Mouse (Mus musculus): Measurements from ENCODE around the gene Spem1. TPM values are rescaled to one million over a fixed set of nuclear protein-coding genes. Genes with fewer than 3 reads are reported as not detected.

Spem1 gene
- polyA plus RNA-seq, 1 experiment from 2014 or later, result 0.44 TPM

- ATAC-seq (ENCODE audit: low FRiP score) (no peak), DNase-seq (ENCODE audit: low spot score) (no peak)
- Histone ChIP-seq H3K27me3 (ENCODE audit: control insufficient read depth, insufficient read depth, low read length) (peaks cover 21% of the 10 kb centered on the region), H3K9ac (peak overlapping the region; percentile 70), H3K4me2 (replicated peaks) (peak overlapping the region; percentile 88), H3K27ac (0 out of 2 replicates have a peak overlapping the region, but pooled peaks have one; percentile 90), H3K4me1 (replicated peaks; ENCODE audit: control insufficient read depth, insufficient read depth, low read length) (peaks cover 37% of the 10 kb centered on the region), H3K9me3 (ENCODE audit: control insufficient read depth, low read length) (no peaks in the 10 kb centered on the region), H3K4me3 (replicated peaks; ENCODE audit: low read length) (peak overlapping the region; percentile 49), H3K36me3 (replicated peaks; ENCODE audit: control insufficient read depth, insufficient read depth) (no peaks in the 10 kb centered on the region)
- WGBS, result 1% methylated on average over 12 of the region's 12 CpGs
Measured at GRCm38 (mm10) chr11:69803328-69803727, 18.7 kb downstream of the Spem1 start.

GRCm38 (mm10) chr11:69802648-69803105 lies 19.3 kb downstream of the Spem1 start:
- ATAC-seq (ENCODE audit: low FRiP score) (peak; percentile 25; the same call in 1 of the 2 replicates), DNase-seq (ENCODE audit: low spot score) (peak; percentile 75)

GRCm38 (mm10) chr11:69801379-69801977 lies 20.5 kb downstream of the Spem1 start, which contains the start of gene Fgf11:
Gene Fgf11 (minus strand): TSS chr11:69801857.
- no peak for ATAC-seq (ENCODE audit: low FRiP score)
- DNase-seq (ENCODE audit: low spot score), result no peak
- H3K9me3 ChIP-seq (ENCODE audit: control insufficient read depth, low read length), result no peaks in the 10 kb centered on the region

More at GRCm38 (mm10) chr11:69802648-69803105, 19.3 kb downstream of the Spem1 start:
- H3K4me2 ChIP-seq (replicated peaks), result peak overlapping the region; percentile 88
- under 1% methylated on average over 33 of the region's 33 CpGs for WGBS
- H3K9me3 ChIP-seq (ENCODE audit: control insufficient read depth, low read length), result no peaks in the 10 kb centered on the region
- H3K27ac ChIP-seq, result peak overlapping the region; percentile 90
- peaks cover 21% of the 10 kb centered on the region for H3K27me3 ChIP-seq (ENCODE audit: control insufficient read depth, insufficient read depth, low read length)
- peak overlapping the region; percentile 49 for H3K4me3 ChIP-seq (replicated peaks; ENCODE audit: low read length)
- H3K9ac ChIP-seq, result peak overlapping the region; percentile 70
- peaks cover 37% of the 10 kb centered on the region for H3K4me1 ChIP-seq (replicated peaks; ENCODE audit: control insufficient read depth, insufficient read depth, low read length)
- no peaks in the 10 kb centered on the region for H3K36me3 ChIP-seq (replicated peaks; ENCODE audit: control insufficient read depth, insufficient read depth)

GRCm38 (mm10) chr11:69800392-69801197 lies 21.4 kb downstream of the Spem1 start:
- Histone ChIP-seq H3K4me1 (replicated peaks; ENCODE audit: control insufficient read depth, insufficient read depth, low read length) (peaks cover 37% of the 10 kb centered on the region), H3K27me3 (ENCODE audit: control insufficient read depth, insufficient read depth, low read length) (peaks cover 21% of the 10 kb centered on the region)
- WGBS, result 0% methylated on average over 35 of the region's 36 CpGs

More at GRCm38 (mm10) chr11:69801379-69801977, 20.5 kb downstream of the Spem1 start, which contains the start of gene Fgf11:
- peak within 1 kb of the TSS; percentile 49 for H3K4me3 ChIP-seq (replicated peaks; ENCODE audit: low read length)
- H3K4me2 ChIP-seq (replicated peaks), result peak within 1 kb of the TSS; percentile 88
- peaks cover 37% of the 10 kb centered on the region for H3K4me1 ChIP-seq (replicated peaks; ENCODE audit: control insufficient read depth, insufficient read depth, low read length)
- H3K27ac ChIP-seq, result peak within 1 kb of the TSS; percentile 90
- WGBS, result 1% methylated on average over 33 of the region's 33 CpGs
- peak within 1 kb of the TSS; percentile 70 for H3K9ac ChIP-seq
- no peaks in the 10 kb centered on the region for H3K36me3 ChIP-seq (replicated peaks; ENCODE audit: control insufficient read depth, insufficient read depth)
- H3K27me3 ChIP-seq (ENCODE audit: control insufficient read depth, insufficient read depth, low read length), result peaks cover 26% of the 10 kb centered on the region

GRCm38 (mm10) chr11:69800138-69800391 lies 21.9 kb downstream of the Spem1 start:
- Histone ChIP-seq H3K4me3 (replicated peaks; ENCODE audit: low read length) (peak overlapping the region; percentile 49), H3K27me3 (ENCODE audit: control insufficient read depth, insufficient read depth, low read length) (peaks cover 17% of the 10 kb centered on the region), H3K9ac (peak overlapping the region; percentile 70), H3K4me2 (replicated peaks) (peak overlapping the region; percentile 88), H3K9me3 (ENCODE audit: control insufficient read depth, low read length) (no peaks in the 10 kb centered on the region), H3K27ac (peak overlapping the region; percentile 90), H3K4me1 (replicated peaks; ENCODE audit: control insufficient read depth, insufficient read depth, low read length) (peaks cover 37% of the 10 kb centered on the region), H3K36me3 (replicated peaks; ENCODE audit: control insufficient read depth, insufficient read depth) (no peaks in the 10 kb centered on the region)
- 0% methylated on average over 11 of the region's 11 CpGs for WGBS
- ATAC-seq (ENCODE audit: low FRiP score), result peak; percentile 32
- DNase-seq (ENCODE audit: low spot score), result no peak

More at GRCm38 (mm10) chr11:69800392-69801197, 21.4 kb downstream of the Spem1 start:
- peak overlapping the region; percentile 49 for H3K4me3 ChIP-seq (replicated peaks; ENCODE audit: low read length)
- no peaks in the 10 kb centered on the region for H3K36me3 ChIP-seq (replicated peaks; ENCODE audit: control insufficient read depth, insufficient read depth)
- peak overlapping the region; percentile 90 for H3K27ac ChIP-seq
- peak overlapping the region; percentile 88 for H3K4me2 ChIP-seq (replicated peaks)
- ATAC-seq (ENCODE audit: low FRiP score) (peak; percentile 69), DNase-seq (ENCODE audit: low spot score) (peak; percentile 74)
- H3K9me3 ChIP-seq (ENCODE audit: control insufficient read depth, low read length), result no peaks in the 10 kb centered on the region
- peak overlapping the region; percentile 70 for H3K9ac ChIP-seq

GRCm38 (mm10) chr11:69799394-69800137 lies 22.4 kb downstream of the Spem1 start:
- Histone ChIP-seq H3K27ac (peak overlapping the region; percentile 90), H3K36me3 (replicated peaks; ENCODE audit: control insufficient read depth, insufficient read depth) (no peaks in the 10 kb centered on the region), H3K4me1 (replicated peaks; ENCODE audit: control insufficient read depth, insufficient read depth, low read length) (peaks cover 35% of the 10 kb centered on the region), H3K4me2 (replicated peaks) (peak overlapping the region; percentile 88), H3K27me3 (ENCODE audit: control insufficient read depth, insufficient read depth, low read length) (peaks cover 16% of the 10 kb centered on the region), H3K9ac (peak overlapping the region; percentile 70), H3K4me3 (replicated peaks; ENCODE audit: low read length) (peak overlapping the region; percentile 49), H3K9me3 (ENCODE audit: control insufficient read depth, low read length) (no peaks in the 10 kb centered on the region)
- ATAC-seq (ENCODE audit: low FRiP score), result no peak
- no peak for DNase-seq (ENCODE audit: low spot score)
- WGBS, result 17% methylated on average over 11 of the region's 12 CpGs

GRCm38 (mm10) chr11:69797924-69798323 lies 24.1 kb downstream of the Spem1 start:
- no peak overlapping the region for H3K27ac ChIP-seq
- H3K27me3 ChIP-seq (ENCODE audit: control insufficient read depth, insufficient read depth, low read length), result peaks cover 14% of the 10 kb centered on the region
- no peaks in the 10 kb centered on the region for H3K36me3 ChIP-seq (replicated peaks; ENCODE audit: control insufficient read depth, insufficient read depth)
- no peaks in the 10 kb centered on the region for H3K9me3 ChIP-seq (ENCODE audit: control insufficient read depth, low read length)
- ATAC-seq (ENCODE audit: low FRiP score) (no peak), DNase-seq (ENCODE audit: low spot score) (no peak)
- no peak overlapping the region for H3K4me3 ChIP-seq (replicated peaks; ENCODE audit: low read length)
- 73% methylated on average over 7 of the region's 7 CpGs for WGBS
- H3K9ac ChIP-seq, result no peak overlapping the region
- peaks cover 22% of the 10 kb centered on the region for H3K4me1 ChIP-seq (replicated peaks; ENCODE audit: control insufficient read depth, insufficient read depth, low read length)
- H3K4me2 ChIP-seq (replicated peaks), result no peak overlapping the region

- Histone ChIP-seq H3K4me1 (replicated peaks; ENCODE audit: control insufficient read depth, insufficient read depth, low read length) (peaks cover 10% of the 10 kb centered on the region), H3K9me3 (ENCODE audit: control insufficient read depth, low read length) (no peaks in the 10 kb centered on the region), H3K36me3 (replicated peaks; ENCODE audit: control insufficient read depth, insufficient read depth) (no peaks in the 10 kb centered on the region), H3K4me3 (replicated peaks; ENCODE audit: low read length) (peak overlapping the region; percentile 29), H3K27ac (no peak overlapping the region), H3K9ac (no peak overlapping the region), H3K27me3 (ENCODE audit: control insufficient read depth, insufficient read depth, low read length) (peaks cover 14% of the 10 kb centered on the region), H3K4me2 (replicated peaks) (peak overlapping the region; percentile 58)
- WGBS, result 3% methylated on average over 13 of the region's 13 CpGs
- ATAC-seq (ENCODE audit: low FRiP score) (no peak), DNase-seq (ENCODE audit: low spot score) (no peak)
Measured at GRCm38 (mm10) chr11:69795983-69796435, 26.0 kb downstream of the Spem1 start.
